Mouse (Mus musculus): ENCODE results near the gene Jtb. TPM values are rescaled to one million over a fixed set of nuclear protein-coding genes. Genes with fewer than 3 reads are reported as not detected.

The Jtb gene
- polyA plus RNA-seq, 1 experiment from 2014 or later: 106 TPM

DNA sequence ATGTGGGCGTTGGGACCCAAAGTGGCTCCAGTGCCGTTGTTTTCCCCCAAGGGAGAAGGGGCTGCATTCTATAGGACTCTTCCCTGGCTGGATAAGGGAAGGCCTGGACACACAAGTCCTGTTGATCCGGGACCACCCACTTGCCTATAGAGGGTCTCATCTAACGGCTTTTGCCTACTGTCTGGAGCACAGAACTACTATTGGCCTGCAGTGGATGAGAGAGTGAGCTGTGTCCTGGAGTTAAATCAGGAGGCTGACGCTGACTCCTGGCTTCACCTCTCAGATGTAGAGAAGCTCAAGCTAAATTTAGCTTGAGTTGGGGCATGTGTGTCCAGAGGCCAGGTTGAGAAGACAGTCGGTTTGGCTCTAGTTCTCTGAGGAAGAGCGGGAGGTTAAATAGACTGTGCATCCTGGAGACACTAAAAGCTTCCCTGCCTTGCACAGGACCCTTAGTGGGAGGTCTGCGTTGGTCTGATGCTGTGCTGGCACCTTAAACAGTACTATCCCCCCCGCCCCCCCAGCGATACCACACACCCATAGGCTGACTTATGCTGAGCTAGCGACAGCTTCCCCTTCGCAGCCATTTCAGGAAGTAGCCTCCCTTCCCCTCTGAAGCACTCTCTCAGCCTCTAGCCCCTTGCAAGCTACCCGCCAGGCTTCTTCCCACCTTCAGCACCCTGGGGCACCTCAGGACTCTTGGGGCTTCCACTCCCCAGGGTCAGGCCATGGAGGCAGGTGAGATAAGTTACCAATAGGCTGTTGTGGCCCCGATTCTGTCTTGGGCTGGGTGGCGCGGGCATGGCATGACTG, 34.7 kb downstream of the Jtb start:
- WGBS: 29% methylated on average over 16 of the region's 16 CpGs
- peak overlapping the region; percentile 86 for H3K4me3 ChIP-seq (replicated peaks; ENCODE audit: low read length)
- H3K27ac ChIP-seq (ENCODE audit: low read length): peak overlapping the region; percentile 89
- peak overlapping the region; percentile 88 for H3K9ac ChIP-seq (replicated peaks; ENCODE audit: low read depth, low read length)
- H3K9me3 ChIP-seq (ENCODE audit: control insufficient read depth, low read length): no peaks in the 10 kb centered on the region
- peaks cover 12% of the 10 kb centered on the region for H3K4me1 ChIP-seq (replicated peaks; ENCODE audit: control insufficient read depth, insufficient read depth, low read length)
- H3K27me3 ChIP-seq (replicated peaks; ENCODE audit: control insufficient read depth, insufficient read depth, low read length): no peaks in the 10 kb centered on the region
- H3K4me2 ChIP-seq (ENCODE audit: low read length): peak overlapping the region; percentile 86
- no peak; the same call in 1 of the 2 replicates for ATAC-seq
- H3K36me3 ChIP-seq (ENCODE audit: control insufficient read depth, insufficient read depth): peaks cover 18% of the 10 kb centered on the region

DNA sequence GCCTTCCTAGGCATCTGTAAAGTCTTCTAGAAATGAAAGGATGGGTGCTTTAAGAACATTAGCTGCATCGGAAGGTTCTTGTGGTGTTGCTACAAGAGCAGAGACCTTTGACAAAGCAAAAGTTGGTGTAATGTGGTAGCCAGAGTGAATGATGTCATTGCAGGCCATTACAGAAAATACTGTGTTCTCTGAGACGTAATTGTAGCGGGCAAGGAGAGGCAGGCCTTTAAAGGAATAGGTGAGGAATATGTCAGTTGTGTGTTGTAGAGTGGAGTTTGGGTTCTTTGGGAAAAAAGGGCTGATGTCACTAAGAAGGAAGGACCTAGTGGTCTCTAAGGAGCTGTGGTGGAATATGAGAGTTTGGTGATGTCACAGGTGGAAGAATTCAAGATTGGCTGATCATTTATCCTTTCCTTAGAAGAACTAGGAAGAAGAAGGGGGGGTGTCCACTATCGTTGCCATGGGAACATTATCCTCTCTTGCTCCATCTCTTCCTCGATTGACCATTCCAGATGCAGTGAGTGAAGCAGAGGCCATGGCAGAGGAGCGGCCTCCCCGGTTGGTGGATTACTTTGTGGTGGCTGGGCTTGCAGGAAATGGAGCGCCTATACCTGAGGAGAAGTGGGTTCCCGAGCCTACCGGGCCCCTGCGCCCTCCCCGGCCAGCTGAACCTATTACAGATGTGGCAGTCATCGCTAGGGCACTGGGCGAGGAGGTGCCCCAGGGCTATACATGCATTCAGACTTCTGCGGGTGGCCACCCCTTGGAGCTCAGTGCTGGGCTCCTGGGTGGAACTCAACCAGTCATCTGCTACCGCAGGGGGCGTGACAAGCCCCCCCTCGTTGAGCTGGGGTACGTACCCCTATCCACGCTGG, 35.7 kb downstream of the Jtb start:
- Histone ChIP-seq H3K36me3 (ENCODE audit: control insufficient read depth, insufficient read depth) (peaks cover 14% of the 10 kb centered on the region), H3K9me3 (ENCODE audit: control insufficient read depth, low read length) (no peaks in the 10 kb centered on the region), H3K27ac (ENCODE audit: low read length) (no peak overlapping the region), H3K9ac (replicated peaks; ENCODE audit: low read depth, low read length) (no peak overlapping the region), H3K27me3 (replicated peaks; ENCODE audit: control insufficient read depth, insufficient read depth, low read length) (no peaks in the 10 kb centered on the region), H3K4me3 (replicated peaks; ENCODE audit: low read length) (no peak overlapping the region), H3K4me1 (replicated peaks; ENCODE audit: control insufficient read depth, insufficient read depth, low read length) (peaks cover 12% of the 10 kb centered on the region), H3K4me2 (ENCODE audit: low read length) (no peak overlapping the region)
- WGBS: 93% methylated on average over 20 of the region's 20 CpGs
- ATAC-seq: no peak

DNA sequence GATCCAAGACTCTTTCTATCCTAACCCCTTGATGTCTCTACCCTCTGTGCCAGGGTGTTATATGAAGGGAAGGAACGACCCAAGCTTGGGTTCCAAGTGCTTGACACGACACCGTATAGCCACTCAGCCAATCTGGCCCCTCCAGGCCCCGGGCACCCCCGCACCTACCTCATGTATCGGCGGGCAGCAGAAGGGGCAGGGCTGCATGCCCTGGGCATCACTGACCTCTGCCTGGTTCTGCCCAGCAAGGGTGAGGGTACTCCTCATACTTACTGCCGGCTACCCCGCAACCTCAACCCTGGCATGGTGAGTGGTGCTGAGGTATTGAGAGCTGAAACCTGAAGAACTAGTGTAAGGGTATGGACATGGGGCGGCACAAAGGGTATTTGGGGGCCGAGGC, 36.8 kb downstream of the Jtb start:
- no peak overlapping the region for H3K9ac ChIP-seq (replicated peaks; ENCODE audit: low read depth, low read length)
- H3K9me3 ChIP-seq (ENCODE audit: control insufficient read depth, low read length): no peaks in the 10 kb centered on the region
- H3K4me3 ChIP-seq (replicated peaks; ENCODE audit: low read length): no peak overlapping the region
- no peak overlapping the region for H3K27ac ChIP-seq (ENCODE audit: low read length)
- ATAC-seq: no peak
- WGBS: 97% methylated on average over 11 of the region's 11 CpGs
- H3K4me1 ChIP-seq (replicated peaks; ENCODE audit: control insufficient read depth, insufficient read depth, low read length): peaks cover 12% of the 10 kb centered on the region
- no peaks in the 10 kb centered on the region for H3K27me3 ChIP-seq (replicated peaks; ENCODE audit: control insufficient read depth, insufficient read depth, low read length)
- peaks cover 11% of the 10 kb centered on the region for H3K36me3 ChIP-seq (ENCODE audit: control insufficient read depth, insufficient read depth)
- H3K4me2 ChIP-seq (ENCODE audit: low read length): no peak overlapping the region

DNA sequence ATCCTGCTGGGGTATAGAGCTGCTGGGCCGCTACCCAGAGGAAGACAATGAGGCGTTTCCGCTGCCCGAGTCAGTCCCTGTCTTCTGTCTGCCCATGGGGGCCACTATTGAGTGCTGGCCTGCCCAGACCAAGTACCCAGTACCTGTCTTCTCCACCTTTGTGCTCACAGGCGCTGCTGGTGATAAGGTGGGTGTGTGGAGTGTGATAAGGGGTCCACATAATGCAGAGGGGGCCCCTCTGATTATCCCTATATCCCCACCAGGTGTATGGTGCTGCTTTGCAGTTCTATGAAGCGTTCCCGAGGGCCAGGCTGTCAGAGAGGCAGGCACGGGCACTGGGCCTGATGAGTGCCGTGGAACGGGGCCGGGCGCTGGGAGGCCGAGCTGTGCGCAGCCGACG, 37.6 kb downstream of the Jtb start:
- H3K9me3 ChIP-seq (ENCODE audit: control insufficient read depth, low read length): no peaks in the 10 kb centered on the region
- peaks cover 5% of the 10 kb centered on the region for H3K36me3 ChIP-seq (ENCODE audit: control insufficient read depth, insufficient read depth)
- H3K4me2 ChIP-seq (ENCODE audit: low read length): no peak overlapping the region
- no peak for ATAC-seq
- H3K4me1 ChIP-seq (replicated peaks; ENCODE audit: control insufficient read depth, insufficient read depth, low read length): peaks cover 12% of the 10 kb centered on the region
- no peak overlapping the region for H3K9ac ChIP-seq (replicated peaks; ENCODE audit: low read depth, low read length)
- no peak overlapping the region for H3K27ac ChIP-seq (ENCODE audit: low read length)
- WGBS: 82% methylated on average over 16 of the region's 16 CpGs
- no peak overlapping the region for H3K4me3 ChIP-seq (replicated peaks; ENCODE audit: low read length)
- no peaks in the 10 kb centered on the region for H3K27me3 ChIP-seq (replicated peaks; ENCODE audit: control insufficient read depth, insufficient read depth, low read length)

DNA sequence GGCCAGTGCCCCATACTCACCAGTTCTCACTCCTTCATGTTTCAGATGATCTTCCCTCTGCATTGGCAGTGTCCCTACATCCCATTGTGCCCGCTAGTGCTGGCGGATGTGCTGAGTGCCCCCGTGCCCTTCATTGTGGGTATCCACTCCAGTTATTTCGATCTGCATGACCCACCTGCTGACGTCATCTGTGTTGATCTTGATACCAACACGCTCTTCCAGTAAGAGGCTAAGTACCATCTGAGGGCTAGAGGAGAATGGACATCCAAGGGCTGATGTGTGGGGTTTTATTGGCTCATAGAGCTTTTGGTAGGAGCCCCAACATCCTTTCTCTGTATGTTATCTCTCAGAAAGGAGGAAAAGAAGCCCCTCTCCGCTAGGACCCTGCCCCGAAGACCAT, 39.4 kb downstream of the Jtb start:
- Histone ChIP-seq H3K27ac (ENCODE audit: low read length) (no peak overlapping the region), H3K27me3 (replicated peaks; ENCODE audit: control insufficient read depth, insufficient read depth, low read length) (no peaks in the 10 kb centered on the region), H3K9ac (replicated peaks; ENCODE audit: low read depth, low read length) (no peak overlapping the region), H3K36me3 (ENCODE audit: control insufficient read depth, insufficient read depth) (peaks cover 2% of the 10 kb centered on the region; the same call in 1 of the 2 replicates), H3K9me3 (ENCODE audit: control insufficient read depth, low read length) (no peaks in the 10 kb centered on the region), H3K4me3 (replicated peaks; ENCODE audit: low read length) (no peak overlapping the region), H3K4me1 (replicated peaks; ENCODE audit: control insufficient read depth, insufficient read depth, low read length) (peaks cover 8% of the 10 kb centered on the region), H3K4me2 (ENCODE audit: low read length) (no peak overlapping the region)
- WGBS: 91% methylated on average over 8 of the region's 8 CpGs
- no peak for ATAC-seq

DNA sequence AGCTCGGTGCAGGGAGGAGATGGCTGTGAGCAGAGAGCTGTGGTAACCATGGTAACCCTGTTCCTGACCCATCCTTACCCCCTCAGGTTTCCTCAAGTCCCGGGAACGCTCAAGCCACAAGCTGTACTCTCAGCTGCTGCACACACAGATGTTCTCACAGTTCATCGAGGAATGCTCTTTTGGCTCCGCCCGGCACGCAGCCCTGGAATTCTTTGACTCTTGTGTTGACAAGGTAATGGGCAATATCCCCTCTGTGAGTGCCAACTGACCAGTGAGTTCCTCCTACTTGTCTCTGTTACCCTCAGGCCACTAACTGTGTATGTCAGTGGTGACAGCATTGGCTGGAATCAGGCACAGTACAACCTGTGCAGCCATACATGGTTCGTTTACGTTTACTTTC, 40.8 kb downstream of the Jtb start:
- Histone ChIP-seq H3K4me1 (replicated peaks; ENCODE audit: control insufficient read depth, insufficient read depth, low read length) (no peaks in the 10 kb centered on the region), H3K27ac (ENCODE audit: low read length) (no peak overlapping the region), H3K4me3 (replicated peaks; ENCODE audit: low read length) (no peak overlapping the region), H3K4me2 (ENCODE audit: low read length) (no peak overlapping the region), H3K9ac (replicated peaks; ENCODE audit: low read depth, low read length) (no peak overlapping the region), H3K27me3 (replicated peaks; ENCODE audit: control insufficient read depth, insufficient read depth, low read length) (no peaks in the 10 kb centered on the region), H3K9me3 (ENCODE audit: control insufficient read depth, low read length) (no peaks in the 10 kb centered on the region), H3K36me3 (ENCODE audit: control insufficient read depth, insufficient read depth) (peaks cover 5% of the 10 kb centered on the region)
- WGBS: 76% methylated on average over 9 of the region's 9 CpGs
- ATAC-seq: no peak

DNA sequence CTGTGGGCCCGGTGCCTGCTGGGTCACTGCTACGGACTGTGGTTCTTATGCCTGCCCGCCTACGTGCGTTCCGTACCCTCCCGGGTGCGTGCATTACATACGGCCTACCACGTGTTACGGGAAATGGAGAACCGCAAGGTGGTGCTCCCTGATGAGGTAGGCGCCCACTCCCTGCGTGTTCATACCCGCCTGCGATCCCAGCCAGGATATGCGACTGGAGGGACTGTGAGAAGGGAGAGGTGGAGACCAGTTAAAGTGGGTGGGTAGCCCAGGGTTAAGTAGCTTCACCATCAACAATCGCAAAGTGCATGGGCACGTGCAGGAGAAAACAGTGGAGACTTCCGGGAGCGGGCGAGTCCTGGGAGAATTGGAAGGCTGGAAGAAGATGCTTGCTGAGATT, 42.5 kb downstream of the Jtb start:
- Histone ChIP-seq H3K4me3 (replicated peaks; ENCODE audit: low read length) (no peak overlapping the region), H3K4me2 (ENCODE audit: low read length) (no peak overlapping the region), H3K9me3 (ENCODE audit: control insufficient read depth, low read length) (no peaks in the 10 kb centered on the region), H3K9ac (replicated peaks; ENCODE audit: low read depth, low read length) (no peak overlapping the region), H3K36me3 (ENCODE audit: control insufficient read depth, insufficient read depth) (peaks cover 7% of the 10 kb centered on the region), H3K4me1 (replicated peaks; ENCODE audit: control insufficient read depth, insufficient read depth, low read length) (no peaks in the 10 kb centered on the region), H3K27me3 (replicated peaks; ENCODE audit: control insufficient read depth, insufficient read depth, low read length) (no peaks in the 10 kb centered on the region), H3K27ac (ENCODE audit: low read length) (no peak overlapping the region)
- WGBS: 92% methylated on average over 22 of the region's 22 CpGs
- no peak for ATAC-seq

DNA sequence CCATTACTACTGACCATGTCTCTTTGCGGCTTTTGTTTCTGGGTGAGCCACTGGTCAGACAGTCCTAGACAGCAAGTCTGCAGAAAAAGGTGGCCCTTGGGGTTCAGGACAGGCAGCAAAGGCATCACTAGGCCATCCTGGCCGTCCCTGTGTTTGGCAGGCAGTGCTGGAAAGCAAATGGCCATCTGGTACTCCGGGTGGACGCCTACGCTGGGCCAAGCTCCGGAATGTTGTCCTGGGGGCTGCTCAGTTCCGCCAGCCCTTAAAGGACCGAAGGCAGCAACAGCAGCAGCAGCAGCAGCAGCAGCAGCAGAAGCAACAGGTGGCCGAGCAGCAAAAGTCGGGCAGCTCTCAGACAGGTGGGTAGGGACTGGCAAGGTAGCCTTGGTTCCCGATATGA, 43.9 kb downstream of the Jtb start:
- Histone ChIP-seq H3K27me3 (replicated peaks; ENCODE audit: control insufficient read depth, insufficient read depth, low read length) (no peaks in the 10 kb centered on the region), H3K36me3 (ENCODE audit: control insufficient read depth, insufficient read depth) (peaks cover 11% of the 10 kb centered on the region), H3K4me2 (ENCODE audit: low read length) (no peak overlapping the region), H3K4me1 (replicated peaks; ENCODE audit: control insufficient read depth, insufficient read depth, low read length) (no peaks in the 10 kb centered on the region), H3K9ac (replicated peaks; ENCODE audit: low read depth, low read length) (no peak overlapping the region), H3K4me3 (replicated peaks; ENCODE audit: low read length) (no peak overlapping the region), H3K9me3 (ENCODE audit: control insufficient read depth, low read length) (no peaks in the 10 kb centered on the region), H3K27ac (ENCODE audit: low read length) (no peak overlapping the region)
- no peak for ATAC-seq
- WGBS: 92% methylated on average over 11 of the region's 11 CpGs

DNA sequence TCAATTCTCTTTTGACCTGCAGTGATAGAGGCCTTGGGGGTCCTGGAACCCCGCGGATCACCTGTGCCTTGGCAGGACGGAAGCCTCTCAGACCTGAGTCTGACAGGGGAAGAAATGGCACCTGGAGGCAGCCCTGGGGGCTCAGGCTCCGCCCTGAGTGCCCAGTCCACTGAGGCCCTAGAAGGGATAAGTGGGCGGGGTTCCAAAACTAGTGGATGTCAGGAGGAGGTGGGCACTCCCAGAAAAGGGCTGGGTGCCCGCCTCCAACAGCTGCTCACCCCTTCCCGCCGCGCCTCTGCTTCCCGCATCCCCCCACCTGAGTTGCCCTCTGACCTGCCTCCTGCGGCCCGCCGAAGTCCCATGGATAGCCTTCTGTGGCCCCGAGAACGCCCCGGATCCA, 45.5 kb downstream of the Jtb start:
- H3K9ac ChIP-seq (replicated peaks; ENCODE audit: low read depth, low read length): no peak overlapping the region
- H3K4me2 ChIP-seq (ENCODE audit: low read length): no peak overlapping the region
- no peaks in the 10 kb centered on the region for H3K9me3 ChIP-seq (ENCODE audit: control insufficient read depth, low read length)
- no peak for ATAC-seq
- H3K27ac ChIP-seq (ENCODE audit: low read length): no peak overlapping the region
- H3K4me3 ChIP-seq (replicated peaks; ENCODE audit: low read length): no peak overlapping the region
- H3K27me3 ChIP-seq (replicated peaks; ENCODE audit: control insufficient read depth, insufficient read depth, low read length): no peaks in the 10 kb centered on the region
- peaks cover 11% of the 10 kb centered on the region for H3K36me3 ChIP-seq (ENCODE audit: control insufficient read depth, insufficient read depth)
- no peaks in the 10 kb centered on the region for H3K4me1 ChIP-seq (replicated peaks; ENCODE audit: control insufficient read depth, insufficient read depth, low read length)
- WGBS: 36% methylated on average over 15 of the region's 16 CpGs

Measured in forebrain, embryonic 16.5 days (tissue).